Mouse (Mus musculus): ENCODE results near the gene C1qtnf7. TPM values are rescaled to one million over a fixed set of nuclear protein-coding genes. Genes with fewer than 3 reads are reported as not detected.

C1qtnf7 gene
- total RNA-seq, 2 experiments from 2014 or later = 1.2 to 1.6 TPM

GRCm38 (mm10) chr5:43601601-43602000, 86.3 kb downstream of the C1qtnf7 start:
- DNase-seq = no peak
- intact Hi-C loops (cut with DNase I) = no loop called here

- DNase-seq = no peak
- intact Hi-C loops (cut with DNase I) = no loop called here
Observed at GRCm38 (mm10) chr5:43602518-43602917, 87.2 kb downstream of the C1qtnf7 start.

GRCm38 (mm10) chr5:43603559-43603958, 88.2 kb downstream of the C1qtnf7 start:
- no peak for DNase-seq
- intact Hi-C loops (cut with DNase I) = no loop called here

- DNase-seq = no peak
- intact Hi-C loops (cut with DNase I) = no loop called here
Observed at GRCm38 (mm10) chr5:43608073-43608472, 92.7 kb downstream of the C1qtnf7 start.

- intact Hi-C loops (cut with DNase I) = no loop called here
Observed at GRCm38 (mm10) chr5:43609760-43610159, 94.4 kb downstream of the C1qtnf7 start.

GRCm38 (mm10) chr5:43621575-43622299, 106.4 kb downstream of the C1qtnf7 start:
- intact Hi-C loops (cut with DNase I) = no loop called here
- DNase-seq = peak; percentile 36

More at GRCm38 (mm10) chr5:43609760-43610159, 94.4 kb downstream of the C1qtnf7 start:
- peak; percentile 39 for DNase-seq

- intact Hi-C loops (cut with DNase I) = no loop called here
- no peak for DNase-seq
Observed at GRCm38 (mm10) chr5:43625407-43625806, 110.1 kb downstream of the C1qtnf7 start.

GRCm38 (mm10) chr5:43634071-43634601, 118.8 kb downstream of the C1qtnf7 start:
- intact Hi-C loops (cut with DNase I) = loop anchor here (5.0 to 10.0 kb wide), 2 partner anchors 212 to 1749 kb away; no protein-coding TSS in a partner anchor
- DNase-seq = no peak

- intact Hi-C loops (cut with DNase I) = loop anchor here (5.0 to 10.0 kb wide), 2 partner anchors 212 to 1750 kb away; no protein-coding TSS in a partner anchor
- no peak for DNase-seq
Observed at GRCm38 (mm10) chr5:43634602-43635081, 119.3 kb downstream of the C1qtnf7 start.

- no peak for DNase-seq
- intact Hi-C loops (cut with DNase I) = no loop called here
Observed at GRCm38 (mm10) chr5:43645020-43645419, 129.7 kb downstream of the C1qtnf7 start.

GRCm38 (mm10) chr5:43647098-43647774, 131.9 kb downstream of the C1qtnf7 start:
- peak; percentile 36 for DNase-seq
- intact Hi-C loops (cut with DNase I) = no loop called here

- intact Hi-C loops (cut with DNase I) = loop anchor here (10.0 kb wide), 1 partner anchor 1777 kb away; no protein-coding TSS in a partner anchor
- no peak for DNase-seq
Observed at GRCm38 (mm10) chr5:43661498-43661897, 146.2 kb downstream of the C1qtnf7 start.

GRCm38 (mm10) chr5:43661997-43662961, 146.9 kb downstream of the C1qtnf7 start, which contains the start of gene Cc2d2a:
Gene Cc2d2a, plus strand, starts transcription at chr5:43662346.
- intact Hi-C loops (cut with DNase I) = loop anchor here (10.0 kb wide), 1 partner anchor 1777 kb away; no protein-coding TSS in a partner anchor
- DNase-seq = peak; percentile 45

GRCm38 (mm10) chr5:43663531-43663930, 148.2 kb downstream of the C1qtnf7 start:
- no peak for DNase-seq
- intact Hi-C loops (cut with DNase I) = loop anchor here (10.0 kb wide), 1 partner anchor 1779 kb away; no protein-coding TSS in a partner anchor

- intact Hi-C loops (cut with DNase I) = loop anchor here (10.0 kb wide), 1 partner anchor 1780 kb away; no protein-coding TSS in a partner anchor
- DNase-seq = peak; percentile 32
Observed at GRCm38 (mm10) chr5:43665144-43665543, 149.8 kb downstream of the C1qtnf7 start.

Other genes with a start within 250 kb of the C1qtnf7 start
- gene Cc2d2a, start 146.8 kb downstream of the C1qtnf7 start, total RNA-seq (2021) = 10 to 100 TPM; 14.0 to 14.9 TPM

All from left cerebral cortex, postnatal 4 days (tissue).